Mouse (Mus musculus): ENCODE measurements around the gene Olfr807. TPM values are rescaled to one million over a fixed set of nuclear protein-coding genes. Genes with fewer than 3 reads are reported as not detected.
A peak's percentile ranks its signal among the peaks of the same experiment; 100 is the strongest.

The Olfr807 gene
- not detected for total RNA-seq (2021)
- long read RNA-seq, experiment 1 = 0 reads
- long read RNA-seq, experiment 2 = 0 reads

DNA sequence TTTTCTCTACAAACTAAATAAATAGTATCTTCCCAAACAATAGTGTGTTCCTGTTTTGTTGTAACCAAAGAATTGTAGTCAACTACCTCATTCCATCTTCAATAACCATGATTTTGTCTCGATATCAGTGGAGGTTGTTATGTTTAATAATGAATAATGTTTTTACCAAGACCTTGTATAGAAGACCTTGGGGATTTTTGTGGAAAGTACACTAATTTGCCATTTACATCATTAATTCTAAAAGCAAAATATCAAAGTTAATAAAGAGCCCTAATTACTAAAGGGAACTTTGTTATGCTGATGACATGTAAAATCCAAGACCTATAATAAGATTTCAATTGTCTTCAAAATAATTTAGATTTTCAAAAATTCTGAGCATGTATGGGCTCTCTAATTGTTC, at the start of gene Olfr807:
Gene Olfr807, minus strand, starts transcription at position 101 of the 400 bp plus-strand sequence.
- DNase-seq = no peak

DNA sequence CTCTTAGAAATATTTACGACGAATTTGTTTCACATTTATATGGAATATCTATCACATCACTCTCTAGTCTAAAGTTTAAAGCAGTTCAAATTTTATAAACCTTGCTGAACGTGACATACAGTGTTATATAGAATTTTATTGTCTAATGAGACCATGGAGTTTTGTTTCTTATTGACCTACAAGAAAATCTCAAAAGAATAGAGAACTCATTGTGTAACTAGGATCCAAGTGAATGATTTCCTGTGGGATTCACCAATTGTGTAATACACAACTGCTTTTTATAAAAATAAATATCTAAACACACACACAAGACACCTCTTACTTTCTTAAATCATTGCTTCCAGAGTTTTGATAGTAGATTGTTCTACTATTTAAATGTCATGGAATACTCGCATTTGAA, 46.7 kb upstream of the Olfr807 start, which contains the start of gene Olfr811:
Gene Olfr811, minus strand, starts transcription at position 101 of the 400 bp plus-strand sequence.
- DNase-seq = no peak

DNA sequence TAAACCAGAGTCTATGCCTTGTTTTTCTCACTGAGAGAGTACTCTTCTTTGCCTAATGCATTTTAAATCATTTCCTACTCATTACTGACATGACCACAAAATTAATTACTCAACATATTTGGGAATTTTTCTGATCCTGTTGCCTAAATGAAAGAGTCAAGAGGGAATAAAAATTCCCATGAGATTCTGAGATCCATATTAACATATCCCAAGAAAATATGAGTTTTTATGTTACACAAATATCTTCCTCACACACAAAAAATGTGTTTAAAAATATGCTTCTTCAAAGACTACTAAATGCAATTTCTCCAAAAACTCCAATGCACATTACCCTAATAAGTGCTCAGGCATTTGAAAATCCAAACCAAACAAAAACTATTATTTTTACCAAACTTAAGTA, 37.2 kb upstream of the Olfr807 start, which contains the start of gene Olfr810:
Gene Olfr810, minus strand, starts transcription at position 101 of the 400 bp plus-strand sequence.
- no peak for DNase-seq

DNA sequence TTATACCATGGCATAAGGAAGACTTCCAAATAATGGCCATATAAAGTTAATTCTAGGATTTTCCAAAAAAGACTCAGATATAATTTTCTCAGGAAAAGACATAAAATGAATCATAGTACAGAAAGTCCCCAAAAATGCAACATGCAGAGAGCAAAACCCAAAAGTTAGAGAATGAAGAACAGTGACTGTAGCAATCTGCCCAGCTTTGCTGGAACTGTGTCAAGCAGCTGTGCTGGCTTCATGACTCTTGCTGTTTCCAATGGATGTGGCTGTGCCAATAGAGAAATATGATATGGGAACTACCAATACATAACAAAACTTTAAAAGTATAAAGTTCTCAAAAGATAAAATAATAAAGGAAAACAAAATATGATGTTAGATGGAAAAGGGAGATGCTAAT, 20.5 kb upstream of the Olfr807 start:
- DNase-seq = peak; percentile 36

DNA sequence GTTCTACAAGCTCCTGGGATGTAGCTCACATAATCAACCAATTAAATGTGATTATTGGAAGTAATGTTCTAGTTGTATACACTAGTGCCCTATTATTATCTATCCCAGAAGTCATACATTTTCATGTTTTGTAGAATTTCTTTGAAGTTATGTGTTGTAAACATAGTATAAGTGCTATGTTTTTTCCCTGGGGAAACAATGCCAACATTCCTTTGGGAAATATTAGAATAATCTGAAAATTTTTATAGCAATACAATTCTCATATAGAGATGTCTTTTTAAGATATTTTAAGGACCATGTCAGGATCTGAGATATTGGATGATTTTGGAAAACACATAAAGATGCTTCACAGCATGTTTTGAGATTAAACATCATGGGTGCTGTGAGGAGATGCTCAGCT, 16.7 kb upstream of the Olfr807 start, which contains the start of gene Olfr809:
Gene Olfr809, plus strand, starts transcription at position 301 of the 400 bp plus-strand sequence.
- DNase-seq = no peak

DNA sequence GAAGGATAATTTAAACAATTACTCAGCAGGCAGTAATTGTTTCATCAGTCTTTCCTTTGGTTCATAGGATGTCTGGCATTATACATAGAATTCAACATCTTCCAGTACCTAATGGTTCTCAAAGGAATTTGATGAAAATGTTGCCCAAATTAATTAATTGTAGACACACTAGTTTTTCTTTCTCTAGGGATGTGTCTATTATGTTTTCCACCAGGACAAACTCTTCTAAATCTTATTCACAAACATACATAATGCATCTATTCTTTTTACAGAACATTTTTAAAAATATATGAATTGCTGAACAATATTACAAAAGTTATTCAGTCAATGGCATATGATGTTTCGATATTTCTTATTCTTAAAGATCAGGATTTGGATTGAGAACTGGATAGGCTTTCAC, 7.6 kb upstream of the Olfr807 start, which contains the start of gene Olfr808:
Gene Olfr808, plus strand, starts transcription at position 301 of the 400 bp plus-strand sequence.
- DNase-seq = no peak

DNA sequence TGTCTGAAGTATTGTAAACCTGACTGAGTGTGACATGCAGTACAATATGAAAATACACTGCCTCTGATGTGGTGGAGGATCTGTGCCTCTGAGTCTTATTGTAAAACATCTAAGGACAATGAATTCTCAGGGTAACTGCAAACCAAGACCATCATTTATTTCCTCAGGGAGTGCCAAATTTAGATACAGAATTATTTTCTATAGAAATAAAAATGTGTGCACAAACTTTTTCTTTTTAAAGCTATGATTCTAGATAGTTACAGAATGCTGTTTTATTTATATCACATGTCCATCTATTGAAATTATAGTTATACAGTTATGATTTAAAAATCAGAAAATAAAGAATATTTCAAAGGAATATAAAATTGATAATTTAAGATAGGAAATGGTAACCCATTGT, 15.8 kb downstream of the Olfr807 start, which contains the start of gene Olfr806:
Gene Olfr806, minus strand, starts transcription at position 101 of the 400 bp plus-strand sequence.
- no peak for DNase-seq

DNA sequence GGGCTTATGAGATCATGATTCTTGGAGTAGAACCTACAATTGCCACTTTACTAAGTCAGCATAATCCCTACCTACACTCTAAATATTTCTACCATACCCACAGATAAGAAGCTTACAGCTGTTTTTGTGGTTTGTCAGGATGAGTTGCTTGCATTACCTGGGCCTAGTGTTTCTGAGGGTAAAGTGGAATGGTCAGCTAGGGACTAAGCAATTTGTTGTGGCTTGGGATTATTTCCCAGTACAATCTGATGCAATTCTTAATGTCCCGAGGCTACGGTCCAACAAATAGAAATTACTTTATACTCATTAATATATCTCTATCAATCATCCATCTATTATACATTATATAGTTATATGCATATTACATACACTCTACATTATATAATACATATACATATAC, 28.3 kb downstream of the Olfr807 start, which contains the start of gene Olfr805:
Gene Olfr805, minus strand, starts transcription at position 101 of the 400 bp plus-strand sequence.
- DNase-seq = no peak

Small RNA genes within 50 kb of the gene (microRNA-seq; reads per million reads assigned to microRNA genes)
- gene Gm24485 = 0 reads per million in 2 experiments

Other genes with a start within 250 kb of the Olfr807 start
- not detected for gene Olfr791, start 236.0 kb downstream of the Olfr807 start, total RNA-seq (2021)
- not detected for gene Olfr792, start 218.6 kb downstream of the Olfr807 start, total RNA-seq (2021)
- not detected for gene Olfr794, start 190.1 kb downstream of the Olfr807 start, total RNA-seq (2021)
- gene Olfr796, start 145.2 kb downstream of the Olfr807 start, total RNA-seq (2021) = not detected
- not detected for gene Olfr798, start 129.9 kb downstream of the Olfr807 start, total RNA-seq (2021)
- gene Olfr799, start 120.3 kb downstream of the Olfr807 start, total RNA-seq (2021) = not detected
- not detected for gene Olfr800, start 100.1 kb downstream of the Olfr807 start, total RNA-seq (2021)
- not detected for gene Olfr801, start 83.9 kb downstream of the Olfr807 start, total RNA-seq (2021)
- gene Olfr802, start 69.6 kb downstream of the Olfr807 start, total RNA-seq (2021) = not detected
- not detected for gene Olfr803, start 63.5 kb downstream of the Olfr807 start, total RNA-seq (2021)
- not detected for gene Olfr804, start 54.6 kb downstream of the Olfr807 start, total RNA-seq (2021)
- not detected for gene Olfr805, start 28.4 kb downstream of the Olfr807 start, total RNA-seq (2021)
- not detected for gene Olfr806, start 15.9 kb downstream of the Olfr807 start, total RNA-seq (2021)
- not detected for gene Olfr808, start 7.7 kb upstream of the Olfr807 start, total RNA-seq (2021)
- gene Olfr809, start 16.8 kb upstream of the Olfr807 start, total RNA-seq (2021) = not detected
- gene Olfr810, start 37.1 kb upstream of the Olfr807 start, total RNA-seq (2021) = not detected
- not detected for gene Olfr811, start 46.6 kb upstream of the Olfr807 start, total RNA-seq (2021)
- not detected for gene Olfr812, start 88.3 kb upstream of the Olfr807 start, total RNA-seq (2021)
- not detected for gene Olfr813, start 97.6 kb upstream of the Olfr807 start, total RNA-seq (2021)
- not detected for gene Olfr814, start 122.1 kb upstream of the Olfr807 start, total RNA-seq (2021)
- gene Olfr815, start 148.1 kb upstream of the Olfr807 start, total RNA-seq (2021) = not detected
- gene Olfr816, start 157.8 kb upstream of the Olfr807 start, total RNA-seq (2021) = not detected
- gene Olfr818, start 191.3 kb upstream of the Olfr807 start, total RNA-seq (2021) = not detected
- gene Olfr819, start 209.5 kb upstream of the Olfr807 start, total RNA-seq (2021) = not detected
- gene Olfr247, start 218.3 kb upstream of the Olfr807 start, total RNA-seq (2021) = not detected
- gene Gm10310, start 227.3 kb upstream of the Olfr807 start, total RNA-seq (2021) = not detected

Measured in gastrocnemius, postnatal 10 days (tissue).